Mouse (Mus musculus) liver, embryonic 14.5 days (tissue): Measurements from ENCODE around the gene Vcpkmt. TPM values are rescaled to one million over a fixed set of nuclear protein-coding genes. Genes with fewer than 3 reads are reported as not detected.
"Not testable (repeated sequence)": the region's sequence is repeated elsewhere in the genome, so short reads cannot be mapped to it uniquely, and the experiment has no call there.

Source experiments
- ATAC-seq: fragments of 200-750 bp; cut with Nextera tagmentation; 2 replicates; pipeline ENCODE4 v1.8.0; 2017; ENCODE audit warnings: moderate number of reproducible peaks, mild to moderate bottlenecking, moderate library complexity; ENCODE audit not compliant: insufficient read depth
- DNase-seq, 3 experiments: peaks; one replicate each; pipeline ENCODE4 v3.0.0-alpha.2; 2012 to 2013; ENCODE audit warnings: low read depth in 3 of 3, low spot score in 3 of 3
- H3K27ac ChIP-seq: fragments of 300-500 bp; sonication (generic); 2 replicates; pipeline ENCODE4 v1.5.1; 2014; ENCODE audit warnings: moderate library complexity, mild to moderate bottlenecking, control low read depth, inconsistent platforms
- H3K27me3 ChIP-seq: fragments of 300-500 bp; sonication (generic); 2 replicates; pipeline ENCODE4 v1.6.1; 2014; ENCODE audit warnings: mild to moderate bottlenecking, low read length, moderate library complexity; ENCODE audit not compliant: control insufficient read depth, insufficient read depth
- H3K36me3 ChIP-seq: fragments of 300-500 bp; sonication (generic); replicated peaks from 2 replicates; pipeline ENCODE4 v1.6.1; 2014; ENCODE audit warnings: low read depth; ENCODE audit not compliant: control insufficient read depth, insufficient read depth
- H3K4me1 ChIP-seq, 2 experiments: fragments of 200-500 bp in 1 of 2; fragments of 300-500 bp in 1 of 2; sonication (generic) in 1 of 2; replicated peaks; 2 replicates each; pipeline ENCODE4 v1.6.1; 2012 to 2014; ENCODE audit warnings: antibody characterized with exemption in 1 of 2, inconsistent platforms in 1 of 2, low read length in 1 of 2; ENCODE audit not compliant: control insufficient read depth in 2 of 2, insufficient read depth in 2 of 2
- H3K4me2 ChIP-seq: fragments of 300-500 bp; sonication (generic); 2 replicates; pipeline ENCODE4 v1.6.1; 2014; ENCODE audit warnings: low read depth, mild to moderate bottlenecking, control low read depth, moderate library complexity
- H3K4me3 ChIP-seq, 2 experiments: fragments of 200-500 bp in 1 of 2; fragments of 300-500 bp in 1 of 2; sonication (generic) in 1 of 2; 2 replicates each; pipeline ENCODE4 v1.5.1; 2012 to 2014; ENCODE audit warnings: low read depth in 2 of 2, low read length in 2 of 2, mild to moderate bottlenecking in 2 of 2, control low read depth in 1 of 2, inconsistent platforms in 1 of 2, moderate library complexity in 1 of 2; ENCODE audit not compliant: insufficient read depth in 1 of 2
- H3K9ac ChIP-seq: fragments of 300-500 bp; sonication (generic); replicated peaks from 2 replicates; pipeline ENCODE4 v1.6.1; 2014; ENCODE audit warnings: mild to moderate bottlenecking, control low read depth, moderate library complexity
- H3K9me3 ChIP-seq: fragments of 300-500 bp; sonication (generic); 2 replicates; pipeline ENCODE4 v1.6.1; 2016; ENCODE audit warnings: low read length, mixed read lengths; ENCODE audit not compliant: control insufficient read depth
- CTCF ChIP-seq: IDR thresholded peaks from 2 replicates; pipeline ENCODE4 v1.5.1; 2016; ENCODE audit warnings: antibody characterized with exemption, low read depth, control low read depth
- EP300 ChIP-seq: IDR thresholded peaks from 2 replicates; pipeline ENCODE4 v1.6.1; 2016; ENCODE audit warnings: antibody characterized with exemption, low read depth
- WGBS: fragments of 180-500 bp; shearing (Covaris S2); extraction: QIAGEN DNeasy Blood & Tissue Kit; methylation state at CpG from one replicate; pipeline ENCODE4 v1.1.7; 2014; ENCODE audit not compliant: insufficient replicate concordance; 5-methylcytosine and 5-hydroxymethylcytosine counted together
- polyA plus RNA-seq, 2 experiments: library from polyadenylated mRNA; depleted of rRNA in 1 of 2; stranded (reverse) in 1 of 2; unstranded in 1 of 2; fragments of >200 nt; fragmentation: Nextera tagmentation in 1 of 2; extraction: Ambion mirVana in 1 of 2; gene quantifications; 2 replicates each; pipeline versions ENCODE4 v1.2.1 to v1.2.3; 2012 to 2014

The Vcpkmt gene
- polyA plus RNA-seq (2012; rRNA removed) (3.9 and 7.4 TPM in 2 replicates), polyA plus RNA-seq (2014; fragmentation: Nextera tagmentation; extraction: Ambion mirVana) (12.4 and 13.8 TPM in 2 replicates)

DNA sequence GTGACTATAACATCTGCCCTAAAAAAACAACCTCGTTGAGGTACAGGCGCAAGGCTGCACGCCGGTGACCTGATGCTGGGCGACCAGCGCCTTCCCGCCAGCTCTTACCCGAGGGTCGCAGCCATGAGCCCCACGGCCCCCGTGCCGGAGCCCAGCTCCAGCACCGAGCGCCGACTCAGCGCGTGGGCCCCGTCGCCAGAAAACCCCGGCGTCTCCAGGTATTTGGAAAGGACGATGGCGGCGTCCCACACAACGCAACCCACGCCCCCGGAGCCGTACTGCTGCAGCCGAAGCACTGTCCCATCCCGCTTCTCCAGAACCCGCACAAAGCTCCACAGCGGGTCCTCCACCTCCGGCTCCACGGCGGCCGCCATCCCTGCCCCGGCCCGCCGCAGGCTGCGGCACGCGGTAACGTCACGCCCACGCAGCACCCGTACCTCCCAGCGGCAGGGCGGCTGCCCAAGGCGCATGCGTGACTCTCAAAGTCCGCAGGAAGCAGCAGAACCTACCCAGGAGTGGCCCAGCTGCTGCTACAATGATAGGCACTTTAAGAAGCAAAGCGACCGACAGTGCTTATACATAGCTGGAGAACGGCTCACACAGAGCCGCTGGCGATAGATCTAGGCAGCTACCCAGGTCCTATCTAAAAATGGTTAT is at the start of gene Vcpkmt:
Gene Vcpkmt, minus strand, starts transcription at position 416 of the 657 bp plus-strand sequence.
- TF ChIP-seq CTCF (no peak), EP300 (no peak)
- ATAC-seq (peak; percentile 97), DNase-seq (peak; percentile 85 to 87 (median 86))
- Histone ChIP-seq H3K4me1 (peaks cover 15 to 23% of the 10 kb centered on the region in 2 experiments), H3K4me3 (peak within 1 kb of the TSS; percentile 67 to 78), H3K9me3 (no peaks in the 10 kb centered on the region), H3K9ac (peak within 1 kb of the TSS; percentile 76), H3K27me3 (no peaks in the 10 kb centered on the region), H3K36me3 (peaks cover 5% of the 10 kb centered on the region), H3K27ac (peak within 1 kb of the TSS; percentile 76), H3K4me2 (peak within 1 kb of the TSS; percentile 89)
- under 1% methylated on average over 56 of the region's 56 CpGs for WGBS

DNA sequence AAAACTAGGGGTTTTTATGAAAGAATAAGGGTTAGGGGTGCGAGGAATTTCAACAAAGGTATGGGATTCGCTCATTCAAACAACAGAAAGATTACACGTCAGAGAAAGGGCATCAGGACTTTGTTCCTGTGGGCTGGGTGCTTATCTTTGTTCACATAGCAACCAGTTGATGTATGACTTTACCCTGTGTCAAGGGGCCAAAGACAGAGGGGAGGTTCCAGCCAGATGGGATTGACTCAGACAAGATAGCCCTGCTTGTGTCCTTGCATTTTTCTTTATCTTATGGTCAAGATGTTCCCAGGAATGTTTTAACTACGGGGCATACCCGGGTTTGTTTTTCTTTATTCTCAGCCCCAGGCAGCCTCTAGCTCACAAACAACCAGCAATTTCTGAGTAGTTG is 35.8 kb upstream of the Vcpkmt start:
- WGBS, result 46% methylated on average over 5 of the region's 5 CpGs
- H3K27me3 ChIP-seq, H3K27ac ChIP-seq, H3K36me3 ChIP-seq, H3K4me1 ChIP-seq, DNase-seq, H3K4me3 ChIP-seq, H3K4me2 ChIP-seq, ATAC-seq, H3K9ac ChIP-seq, H3K9me3 ChIP-seq: not testable (repeated sequence)

DNA sequence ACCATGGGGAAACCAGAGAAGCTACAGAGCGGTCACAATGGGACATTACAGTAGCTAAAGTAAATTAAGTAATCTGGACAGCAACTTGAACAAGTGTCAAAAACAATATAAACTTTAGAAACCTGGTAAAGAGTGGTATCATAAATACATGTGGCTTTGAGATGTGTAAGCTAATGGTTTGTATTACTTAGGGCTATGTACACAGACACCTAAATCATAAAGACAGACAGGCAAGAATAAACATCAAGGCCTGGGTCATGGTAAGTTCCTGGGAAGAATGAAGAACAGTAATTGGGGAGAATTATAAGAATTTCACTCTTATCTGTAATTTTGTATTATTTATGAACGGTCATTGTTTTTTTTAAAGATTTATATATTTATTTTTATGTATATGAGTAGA is 21.5 kb upstream of the Vcpkmt start:
- Histone ChIP-seq H3K27ac (no peak overlapping the region), H3K27me3 (no peaks in the 10 kb centered on the region), H3K9me3 (no peaks in the 10 kb centered on the region), H3K9ac (no peak overlapping the region), H3K4me3 (no peak overlapping the region), H3K4me2 (no peak overlapping the region), H3K36me3 (0 out of 2 replicates have a peak, but pooled peaks cover 4% of the 10 kb centered on the region), H3K4me1 (no peaks in the 10 kb centered on the region)
- DNase-seq, result no peak
- WGBS, result 75% methylated on average over 2 of the region's 2 CpGs
- no peak for TF ChIP-seq EP300
- ATAC-seq, result no peak

DNA sequence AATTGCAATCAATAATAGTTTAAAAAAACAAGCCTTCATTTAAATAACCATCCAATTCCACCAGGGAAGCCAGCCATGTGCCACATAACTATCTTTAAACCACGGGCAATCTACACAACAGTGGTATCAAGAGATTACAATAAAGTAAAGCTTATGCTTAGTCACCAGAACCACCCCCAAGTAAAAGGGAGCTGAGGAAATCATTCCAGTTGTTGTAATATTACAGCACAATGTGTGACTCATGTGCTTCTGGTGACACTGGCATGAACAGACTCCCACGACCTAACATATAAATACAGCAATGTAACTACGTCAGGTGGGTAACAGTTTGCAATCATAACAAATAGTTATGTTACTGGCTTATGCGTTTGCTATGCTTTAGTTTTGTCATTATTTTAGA is 14.6 kb upstream of the Vcpkmt start:
- no peak for TF ChIP-seq EP300
- TF ChIP-seq CTCF, result no peak

DNA sequence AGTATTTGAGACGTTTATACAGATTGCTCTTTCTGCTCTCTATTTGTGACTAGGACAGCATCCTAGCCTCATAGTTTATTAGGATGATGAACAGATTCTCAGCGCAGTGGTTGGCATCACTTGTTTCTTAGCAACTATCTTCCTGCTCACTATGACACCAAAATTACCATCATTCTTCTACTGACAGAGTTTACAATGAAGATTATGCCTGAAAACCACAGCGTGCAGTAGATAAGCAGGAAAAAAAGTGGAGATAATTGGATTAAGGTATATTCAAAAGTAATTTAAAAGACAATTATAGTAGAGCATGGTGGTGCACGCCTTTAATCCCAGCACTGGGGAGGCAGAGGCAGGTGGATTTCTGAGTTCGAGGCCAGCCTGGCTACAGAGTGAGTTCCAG is 10.3 kb upstream of the Vcpkmt start:
- Histone ChIP-seq H3K4me3 (no peak overlapping the region), H3K27me3 (no peaks in the 10 kb centered on the region), H3K9ac (no peak overlapping the region), H3K4me2 (no peak overlapping the region), H3K36me3 (peaks cover 2% of the 10 kb centered on the region; the same call in 1 of the 2 replicates), H3K4me1 (no peaks in the 10 kb centered on the region), H3K27ac (no peak overlapping the region), H3K9me3 (no peaks in the 10 kb centered on the region)
- WGBS, result 72% methylated on average over 5 of the region's 5 CpGs
- no peak for ATAC-seq
- TF ChIP-seq CTCF (no peak), EP300 (no peak)
- no peak for DNase-seq

More for the DNA sequence above, 14.6 kb upstream of the Vcpkmt start:
- Histone ChIP-seq H3K4me2 (no peak overlapping the region), H3K27me3 (no peaks in the 10 kb centered on the region), H3K36me3 (peaks cover 2% of the 10 kb centered on the region; the same call in 1 of the 2 replicates), H3K4me1 (no peaks in the 10 kb centered on the region), H3K9me3 (no peaks in the 10 kb centered on the region), H3K4me3 (no peak overlapping the region), H3K9ac (no peak overlapping the region), H3K27ac (no peak overlapping the region)
- WGBS, result 67% methylated on average over 4 of the region's 4 CpGs
- no peak for ATAC-seq
- no peak for DNase-seq
